Mouse (Mus musculus) ES-E14 (cell line): Measurements from ENCODE around the gene Art4.

ENCODE experiments used
- HCFC1 ChIP-seq: IDR thresholded peaks from 2 replicates; pipeline ENCODE4 v1.6.1; 2012; ENCODE audit warnings: low read length, inconsistent platforms, borderline replicate concordance; ENCODE audit not compliant: insufficient read depth
- ZC3H11A ChIP-seq: IDR thresholded peaks from 2 replicates; pipeline ENCODE4 v1.6.1; 2012; ENCODE audit warnings: low read depth, mild to moderate bottlenecking, inconsistent platforms, low read length, borderline replicate concordance

GRCm38 (mm10) chr6:136894532-136895339, 37.2 kb upstream of the Art4 start:
- no peak for TF ChIP-seq HCFC1
- no peak for TF ChIP-seq ZC3H11A
